Mouse (Mus musculus) heart, adult 18-20 months (tissue): ENCODE measurements around the gene Smn1. TPM values are rescaled to one million over a fixed set of nuclear protein-coding genes. Genes with fewer than 3 reads are reported as not detected.

Experiments used
- total RNA-seq, 2 experiments: library from RNA; stranded (reverse); gene quantifications; 2 replicates each; pipeline ENCODE4 v1.2.3; 2021

Gene Smn1
- total RNA-seq, 2 experiments from 2014 or later, result 14.1 to 15.9 TPM

Other genes with a start within 250 kb of the Smn1 start
- gene Cartpt, start 223.8 kb upstream of the Smn1 start, total RNA-seq, result not detected
- 10 to 100 TPM; 92.1 to 92.4 TPM for gene Mccc2, start 109.2 kb upstream of the Smn1 start, total RNA-seq
- 10 to 100 TPM; 23.9 to 28.7 TPM for gene Bdp1, start 20.8 kb upstream of the Smn1 start, total RNA-seq
- gene Serf1, start 16.8 kb upstream of the Smn1 start, total RNA-seq, result 1 to 10 TPM; 4.5 to 6.0 TPM
- gene Naip2, start 77.2 kb downstream of the Smn1 start, total RNA-seq, result under 1 TPM; 0.74 to 0.90 TPM
- under 1 TPM; 0.30 to 0.46 TPM for gene Naip5, start 121.5 kb downstream of the Smn1 start, total RNA-seq
- gene Naip6, start 192.8 kb downstream of the Smn1 start, total RNA-seq, result under 1 TPM; 0.22 to 0.23 TPM